Comparison of ENCODE assay signal across 8 mouse cellular contexts in genomic region chr19:10602247-10602769, GRCm38 (mm10). TPM values are rescaled to one million over a fixed set of nuclear protein-coding genes. Genes with fewer than 3 reads are reported as not detected.
DNase-seq lines count a peak whose midpoint lies in the region; ATAC-seq and TF ChIP-seq lines count a peak whose summit lies in the region.

No protein-coding gene starts in this region.

- ATAC-seq in stomach, embryonic 14.5 days (ENCODE audit: insufficient number of reproducible peaks, insufficient read depth, low FRiP score, low read depth), result no peak

- no peak for TF ChIP-seq POLR2A in spleen, adult 2 months (IDR thresholded peaks at IDR 0.05; ENCODE audit: low read depth, low read length)

- peak overlapping the region; percentile 47 for H3K4me2 ChIP-seq in stomach, embryonic 14.5 days (replicated peaks; ENCODE audit: low read depth, low read length)

- peak; percentile 42 for DNase-seq in adrenal gland, adult 2 months
- no peak for DNase-seq in adrenal gland, postnatal 25 days
- no peak for DNase-seq in spleen, adult 2 months (ENCODE audit: low read depth in 1 of 2, low spot score in 2 of 2)
- no peak for DNase-seq in spleen, postnatal 36 days (ENCODE audit: low spot score in 2 of 2)
- no peak for DNase-seq in limb, embryonic 10.5 days (ENCODE audit: low spot score)
- DNase-seq in layer of hippocampus, postnatal 25 days (ENCODE audit: extremely low spot score in 1 of 2, low spot score in 1 of 2), result no peak
- DNase-seq in urinary bladder, postnatal 10 days (ENCODE audit: low spot score), result no peak

- H3K27me3 ChIP-seq in spleen, adult 2 months (ENCODE audit: control insufficient read depth, insufficient read depth, low read length), result no peaks in the 10 kb centered on the region
- H3K27me3 ChIP-seq in limb, embryonic 10.5 days (ENCODE audit: low read depth, poor library complexity, severe bottlenecking), result no peaks in the 10 kb centered on the region
- no peaks in the 10 kb centered on the region for H3K27me3 ChIP-seq in stomach, embryonic 14.5 days (ENCODE audit: control insufficient read depth, insufficient read depth, low read length)

- no peaks in the 10 kb centered on the region for H3K9me3 ChIP-seq in limb, embryonic 10.5 days (replicated peaks)
- H3K9me3 ChIP-seq in stomach, embryonic 14.5 days (ENCODE audit: control insufficient read depth, low read depth, low read length), result no peaks in the 10 kb centered on the region

- H3K27ac ChIP-seq in spleen, adult 2 months (ENCODE audit: insufficient read depth, low read length), result peak overlapping the region; percentile 45
- peak overlapping the region; percentile 94 for H3K27ac ChIP-seq in limb, embryonic 10.5 days
- peak overlapping the region; percentile 79 for H3K27ac ChIP-seq in stomach, embryonic 14.5 days (ENCODE audit: low read length)

- H3K36me3 ChIP-seq in spleen, adult 2 months (ENCODE audit: control insufficient read depth, insufficient read depth, low read length), result no peaks in the 10 kb centered on the region
- H3K36me3 ChIP-seq in limb, embryonic 10.5 days, result peaks cover 36% of the 10 kb centered on the region
- H3K36me3 ChIP-seq in stomach, embryonic 14.5 days (ENCODE audit: control insufficient read depth, insufficient read depth, low read length), result peaks cover under 1% of the 10 kb centered on the region; the same call in 1 of the 2 replicates

- TF ChIP-seq CTCF in spleen, adult 2 months (IDR thresholded peaks at IDR 0.05; ENCODE audit: extremely low read depth, insufficient read depth, insufficient read length, insufficient replicate concordance), result no peak

- WGBS in spleen, adult 2 months, result 28% methylated on average over 6 of the region's 6 CpGs
- WGBS in limb, embryonic 10.5 days, result 17% methylated on average over 6 of the region's 6 CpGs
- WGBS in stomach, embryonic 14.5 days, result 9% methylated on average over 6 of the region's 6 CpGs

- peak overlapping the region; percentile 49 for H3K9ac ChIP-seq in stomach, embryonic 14.5 days (replicated peaks; ENCODE audit: low read depth, low read length)

- H3K4me1 ChIP-seq in spleen, adult 2 months (ENCODE audit: control insufficient read depth, insufficient read depth, insufficient read length), result peaks cover 5% of the 10 kb centered on the region; the same call in 1 of the 2 replicates
- peaks cover 36% of the 10 kb centered on the region for H3K4me1 ChIP-seq in limb, embryonic 10.5 days
- peaks cover 27% of the 10 kb centered on the region for H3K4me1 ChIP-seq in stomach, embryonic 14.5 days (ENCODE audit: control insufficient read depth, insufficient read depth, low read length)

- H3K4me3 ChIP-seq in spleen, adult 2 months (ENCODE audit: extremely low read depth, insufficient read depth, insufficient read length), result no peak overlapping the region
- peak overlapping the region; percentile 46 for H3K4me3 ChIP-seq in limb, embryonic 10.5 days
- H3K4me3 ChIP-seq in stomach, embryonic 14.5 days (ENCODE audit: low read depth, low read length), result peak overlapping the region; percentile 23

RNA-seq across cellular contexts. Expression of gene Ddb1, which starts 2.8 kb away (rescaled TPM):
- 100 to 1,000 TPM; 255 to 264 TPM for total RNA-seq in adrenal gland, adult 2 months (2021)
- polyA plus RNA-seq in adrenal gland, adult 2 months (2012; rRNA removed), result 64.9 and 105 TPM in 2 replicates
- 305 and 314 TPM in 2 replicates for total RNA-seq in adrenal gland, postnatal 25 days (2021)
- 53.3 and 59.0 TPM in 2 replicates for polyA plus RNA-seq in spleen, adult 2 months (2012; rRNA removed)
- polyA plus RNA-seq in limb, embryonic 10.5 days (2016; fragmentation: Nextera tagmentation; extraction: Ambion mirVana), result 443 and 508 TPM in 2 replicates
- polyA plus RNA-seq in stomach, embryonic 14.5 days (2014; fragmentation: Nextera tagmentation; extraction: Ambion mirVana), result 303 and 313 TPM in 2 replicates
- 100 to 1,000 TPM; 196 to 211 TPM for total RNA-seq in layer of hippocampus, postnatal 25 days (2021)

RNA-seq across cellular contexts. Expression of gene Tkfc, which starts 3.1 kb away (rescaled TPM):
- 10 to 100 TPM; 17.2 to 20.9 TPM for total RNA-seq in adrenal gland, adult 2 months (2021)
- 11.2 and 12.6 TPM in 2 replicates for polyA plus RNA-seq in adrenal gland, adult 2 months (2012; rRNA removed)
- 18.0 and 21.7 TPM in 2 replicates for total RNA-seq in adrenal gland, postnatal 25 days (2021)
- 4.6 and 5.4 TPM in 2 replicates for polyA plus RNA-seq in spleen, adult 2 months (2012; rRNA removed)
- 19.7 and 22.8 TPM in 2 replicates for polyA plus RNA-seq in limb, embryonic 10.5 days (2016; fragmentation: Nextera tagmentation; extraction: Ambion mirVana)
- polyA plus RNA-seq in stomach, embryonic 14.5 days (2014; fragmentation: Nextera tagmentation; extraction: Ambion mirVana), result 17.7 and 19.2 TPM in 2 replicates
- 10 to 100 TPM; 18.5 to 21.8 TPM for total RNA-seq in layer of hippocampus, postnatal 25 days (2021)

RNA-seq across cellular contexts. Expression of gene Tmem138, which starts 25.1 kb away (rescaled TPM):
- total RNA-seq in adrenal gland, adult 2 months (2021), result 1 to 10 TPM; 7.0 to 9.8 TPM
- polyA plus RNA-seq in adrenal gland, adult 2 months (2012; rRNA removed), result 7.1 and 9.0 TPM in 2 replicates
- total RNA-seq in adrenal gland, postnatal 25 days (2021), result 8.4 and 13.2 TPM in 2 replicates
- 7.3 and 8.6 TPM in 2 replicates for polyA plus RNA-seq in spleen, adult 2 months (2012; rRNA removed)
- polyA plus RNA-seq in limb, embryonic 10.5 days (2016; fragmentation: Nextera tagmentation; extraction: Ambion mirVana), result 52.2 and 55.5 TPM in 2 replicates
- 37.0 and 38.4 TPM in 2 replicates for polyA plus RNA-seq in stomach, embryonic 14.5 days (2014; fragmentation: Nextera tagmentation; extraction: Ambion mirVana)
- total RNA-seq in layer of hippocampus, postnatal 25 days (2021), result 10 to 100 TPM; 12.6 to 13.9 TPM

RNA-seq across cellular contexts. Expression of gene Cyb561a3, which starts 25.3 kb away (rescaled TPM):
- total RNA-seq in adrenal gland, adult 2 months (2021), result 10 to 100 TPM; 14.7 to 24.6 TPM
- 34.1 and 37.2 TPM in 2 replicates for polyA plus RNA-seq in adrenal gland, adult 2 months (2012; rRNA removed)
- 18.4 and 25.3 TPM in 2 replicates for total RNA-seq in adrenal gland, postnatal 25 days (2021)
- 214 and 230 TPM in 2 replicates for polyA plus RNA-seq in spleen, adult 2 months (2012; rRNA removed)
- 14.0 and 16.3 TPM in 2 replicates for polyA plus RNA-seq in limb, embryonic 10.5 days (2016; fragmentation: Nextera tagmentation; extraction: Ambion mirVana)
- polyA plus RNA-seq in stomach, embryonic 14.5 days (2014; fragmentation: Nextera tagmentation; extraction: Ambion mirVana), result 18.9 TPM in 2 replicates
- 10 to 100 TPM; 10.9 to 13.1 TPM for total RNA-seq in layer of hippocampus, postnatal 25 days (2021)

RNA-seq across cellular contexts. Expression of gene Vwce, which starts 31.7 kb away (rescaled TPM):
- total RNA-seq in adrenal gland, adult 2 months (2021), result under 1 TPM; 0.17 to 0.79 TPM
- polyA plus RNA-seq in adrenal gland, adult 2 months (2012; rRNA removed), result 0.18 and 0.26 TPM in 2 replicates
- 0.43 and 1.4 TPM in 2 replicates for total RNA-seq in adrenal gland, postnatal 25 days (2021)
- polyA plus RNA-seq in spleen, adult 2 months (2012; rRNA removed), result 0.07 and 0.21 TPM in 2 replicates
- polyA plus RNA-seq in limb, embryonic 10.5 days (2016; fragmentation: Nextera tagmentation; extraction: Ambion mirVana), result 1.8 and 2.8 TPM in 2 replicates
- polyA plus RNA-seq in stomach, embryonic 14.5 days (2014; fragmentation: Nextera tagmentation; extraction: Ambion mirVana), result 1.1 and 1.9 TPM in 2 replicates
- total RNA-seq in layer of hippocampus, postnatal 25 days (2021), result under 1 TPM; 0.14 to 0.22 TPM
